Mouse (Mus musculus) liver, embryonic 14.5 days (tissue): Measurements from ENCODE around the gene Plppr4. TPM values are rescaled to one million over a fixed set of nuclear protein-coding genes. Genes with fewer than 3 reads are reported as not detected.

Source experiments
- ATAC-seq: fragments of 200-750 bp; cut with Nextera tagmentation; 2 replicates; pipeline ENCODE4 v1.8.0; 2017; ENCODE audit warnings: moderate number of reproducible peaks, mild to moderate bottlenecking, moderate library complexity; ENCODE audit not compliant: insufficient read depth
- DNase-seq, 3 experiments: peaks; one replicate each; pipeline ENCODE4 v3.0.0-alpha.2; 2012 to 2013; ENCODE audit warnings: low read depth in 3 of 3, low spot score in 3 of 3
- H3K27ac ChIP-seq: fragments of 300-500 bp; sonication (generic); 2 replicates; pipeline ENCODE4 v1.5.1; 2014; ENCODE audit warnings: moderate library complexity, mild to moderate bottlenecking, control low read depth, inconsistent platforms
- H3K27me3 ChIP-seq: fragments of 300-500 bp; sonication (generic); 2 replicates; pipeline ENCODE4 v1.6.1; 2014; ENCODE audit warnings: mild to moderate bottlenecking, low read length, moderate library complexity; ENCODE audit not compliant: control insufficient read depth, insufficient read depth
- H3K36me3 ChIP-seq: fragments of 300-500 bp; sonication (generic); replicated peaks from 2 replicates; pipeline ENCODE4 v1.6.1; 2014; ENCODE audit warnings: low read depth; ENCODE audit not compliant: control insufficient read depth, insufficient read depth
- H3K4me1 ChIP-seq, 2 experiments: fragments of 200-500 bp in 1 of 2; fragments of 300-500 bp in 1 of 2; sonication (generic) in 1 of 2; replicated peaks; 2 replicates each; pipeline ENCODE4 v1.6.1; 2012 to 2014; ENCODE audit warnings: antibody characterized with exemption in 1 of 2, inconsistent platforms in 1 of 2, low read length in 1 of 2; ENCODE audit not compliant: control insufficient read depth in 2 of 2, insufficient read depth in 2 of 2
- H3K4me2 ChIP-seq: fragments of 300-500 bp; sonication (generic); 2 replicates; pipeline ENCODE4 v1.6.1; 2014; ENCODE audit warnings: low read depth, mild to moderate bottlenecking, control low read depth, moderate library complexity
- H3K4me3 ChIP-seq, 2 experiments: fragments of 200-500 bp in 1 of 2; fragments of 300-500 bp in 1 of 2; sonication (generic) in 1 of 2; 2 replicates each; pipeline ENCODE4 v1.5.1; 2012 to 2014; ENCODE audit warnings: low read depth in 2 of 2, low read length in 2 of 2, mild to moderate bottlenecking in 2 of 2, control low read depth in 1 of 2, inconsistent platforms in 1 of 2, moderate library complexity in 1 of 2; ENCODE audit not compliant: insufficient read depth in 1 of 2
- H3K9ac ChIP-seq: fragments of 300-500 bp; sonication (generic); replicated peaks from 2 replicates; pipeline ENCODE4 v1.6.1; 2014; ENCODE audit warnings: mild to moderate bottlenecking, control low read depth, moderate library complexity
- H3K9me3 ChIP-seq: fragments of 300-500 bp; sonication (generic); 2 replicates; pipeline ENCODE4 v1.6.1; 2016; ENCODE audit warnings: low read length, mixed read lengths; ENCODE audit not compliant: control insufficient read depth
- CTCF ChIP-seq: IDR thresholded peaks from 2 replicates; pipeline ENCODE4 v1.5.1; 2016; ENCODE audit warnings: antibody characterized with exemption, low read depth, control low read depth
- EP300 ChIP-seq: IDR thresholded peaks from 2 replicates; pipeline ENCODE4 v1.6.1; 2016; ENCODE audit warnings: antibody characterized with exemption, low read depth
- WGBS: fragments of 180-500 bp; shearing (Covaris S2); extraction: QIAGEN DNeasy Blood & Tissue Kit; methylation state at CpG from one replicate; pipeline ENCODE4 v1.1.7; 2014; ENCODE audit not compliant: insufficient replicate concordance; 5-methylcytosine and 5-hydroxymethylcytosine counted together
- microRNA-seq: library from miRNA; unstranded; fragments of <30 nt; microRNA quantifications from one replicate; pipeline ENCODE4, GENCODE M21; 2016
- polyA plus RNA-seq, 2 experiments: library from polyadenylated mRNA; depleted of rRNA in 1 of 2; stranded (reverse) in 1 of 2; unstranded in 1 of 2; fragments of >200 nt; fragmentation: Nextera tagmentation in 1 of 2; extraction: Ambion mirVana in 1 of 2; gene quantifications; 2 replicates each; pipeline versions ENCODE4 v1.2.1 to v1.2.3; 2012 to 2014

Plppr4 gene
- polyA plus RNA-seq, 2 experiments = 0.01 TPM; not detected in 1

- Histone ChIP-seq H3K4me2 (no peak overlapping the region), H3K4me3 (no peak overlapping the region), H3K27me3 (no peaks in the 10 kb centered on the region), H3K9ac (no peak overlapping the region), H3K4me1 (no peaks in the 10 kb centered on the region), H3K9me3 (no peaks in the 10 kb centered on the region), H3K27ac (no peak overlapping the region), H3K36me3 (no peaks in the 10 kb centered on the region)
- no peak for TF ChIP-seq CTCF
- no peak for TF ChIP-seq EP300
- DNase-seq (no peak), ATAC-seq (no peak)
- WGBS = 51% methylated on average over 1 of the region's 1 CpGs
Measured at GRCm38 (mm10) chr3:117300735-117301271, 59.9 kb downstream of the Plppr4 start.

GRCm38 (mm10) chr3:117297735-117298134 is 62.9 kb downstream of the Plppr4 start:
- no peaks in the 10 kb centered on the region for H3K9me3 ChIP-seq
- no peak overlapping the region for H3K9ac ChIP-seq
- no peaks in the 10 kb centered on the region for H3K36me3 ChIP-seq
- ATAC-seq (no peak), DNase-seq (no peak)
- 3% methylated on average over 1 of the region's 1 CpGs for WGBS
- no peak overlapping the region for H3K4me3 ChIP-seq
- no peak overlapping the region for H3K4me2 ChIP-seq
- no peak overlapping the region for H3K27ac ChIP-seq
- H3K27me3 ChIP-seq = no peaks in the 10 kb centered on the region
- no peaks in the 10 kb centered on the region for H3K4me1 ChIP-seq
- TF ChIP-seq CTCF (no peak), EP300 (no peak)

GRCm38 (mm10) chr3:117294308-117294925 is 66.3 kb downstream of the Plppr4 start:
- Histone ChIP-seq H3K9ac (no peak overlapping the region), H3K4me2 (no peak overlapping the region), H3K27ac (no peak overlapping the region), H3K4me1 (no peaks in the 10 kb centered on the region), H3K4me3 (no peak overlapping the region), H3K9me3 (no peaks in the 10 kb centered on the region), H3K27me3 (no peaks in the 10 kb centered on the region), H3K36me3 (no peaks in the 10 kb centered on the region)
- 55% methylated on average over 2 of the region's 2 CpGs for WGBS
- no peak for ATAC-seq
- TF ChIP-seq EP300 (no peak), CTCF (no peak)
- no peak for DNase-seq

Small RNAs within 50 kb of the gene (microRNA-seq; reads per million reads assigned to microRNA genes)
- not detected for gene Gm22408

Other genes starting within 250 kb of the Plppr4 start
- 0.02 and 0.04 TPM in 2 replicates for gene Plppr5, start 214.0 kb upstream of the Plppr4 start, polyA plus RNA-seq (2012; rRNA removed)
- 0.03 TPM in 1 of 2 replicates, not detected in the other for gene Plppr5, start 214.0 kb upstream of the Plppr4 start, polyA plus RNA-seq (2014; fragmentation: Nextera tagmentation; extraction: Ambion mirVana)